Mouse (Mus musculus) subcutaneous adipose tissue, adult 2 months (tissue): ENCODE measurements around the gene Serinc4. TPM values are rescaled to one million over a fixed set of nuclear protein-coding genes. Genes with fewer than 3 reads are reported as not detected.

Experiments
- polyA plus RNA-seq: library from polyadenylated mRNA; depleted of rRNA; stranded (reverse); fragments of >200 nt; gene quantifications from 2 replicates; pipeline ENCODE4 v1.2.3, GENCODE M21; 2012; ENCODE audit warnings: low replicate concordance; rRNA removed

The Serinc4 gene
- 0.57 and 0.72 TPM in 2 replicates for polyA plus RNA-seq

GRCm38 (mm10) chr2:121456692-121457642 lies at the start of gene Serinc4:
TSS of gene Serinc4 (minus strand) at chr2:121456781.

GRCm38 (mm10) chr2:121473301-121474179 lies 17.0 kb upstream of the Serinc4 start, which contains the start of gene Mfap1b:
TSS of gene Mfap1b (minus strand) at chr2:121474067.

GRCm38 (mm10) chr2:121452990-121453389 lies 3.6 kb downstream of the Serinc4 start, which contains the start of gene Hypk:
TSS of gene Hypk (plus strand) at chr2:121453290.

GRCm38 (mm10) chr2:121448739-121449535 lies 7.6 kb downstream of the Serinc4 start, which contains the start of gene Serf2:
TSS of gene Serf2 (plus strand) at chr2:121449195.

GRCm38 (mm10) chr2:121444178-121444577 lies 12.4 kb downstream of the Serinc4 start, which contains the start of gene Ell3:
TSS of gene Ell3 (minus strand) at chr2:121444278.

GRCm38 (mm10) chr2:121413387-121414042 lies 43.1 kb downstream of the Serinc4 start, which contains the start of the genes Pdia3 and Catsper2:
TSS of gene Pdia3 (plus strand) at chr2:121413775.
TSS of gene Catsper2 (minus strand) at chr2:121413792.

Other genes with a start within 250 kb of the Serinc4 start
- 22.0 and 53.0 TPM in 2 replicates for gene Trp53bp1, start 185.4 kb downstream of the Serinc4 start, polyA plus RNA-seq
- 4.3 and 18.5 TPM in 2 replicates for gene Map1a, start 167.2 kb downstream of the Serinc4 start, polyA plus RNA-seq
- gene Ppip5k1, start 101.4 kb downstream of the Serinc4 start, polyA plus RNA-seq, result 57.7 and 96.8 TPM in 2 replicates
- gene Ckmt1, start 99.1 kb downstream of the Serinc4 start, polyA plus RNA-seq, result 0.42 and 25.2 TPM in 2 replicates
- 0.11 TPM in 1 of 2 replicates, not detected in the other for gene Strc, start 69.6 kb downstream of the Serinc4 start, polyA plus RNA-seq
- gene Pdia3, start 43.0 kb downstream of the Serinc4 start, polyA plus RNA-seq, result 163 and 618 TPM in 2 replicates
- 3.1 and 4.3 TPM in 2 replicates for gene Catsper2, start 43.0 kb downstream of the Serinc4 start, polyA plus RNA-seq
- 0.26 and 2.6 TPM in 2 replicates for gene Ell3, start 12.5 kb downstream of the Serinc4 start, polyA plus RNA-seq
- gene Serf2, start 7.6 kb downstream of the Serinc4 start, polyA plus RNA-seq, result 363 and 470 TPM in 2 replicates
- gene Hypk, start 3.5 kb downstream of the Serinc4 start, polyA plus RNA-seq, result 7.2 and 9.2 TPM in 2 replicates
- 3.8 and 4.4 TPM in 2 replicates for gene Mfap1b, start 17.3 kb upstream of the Serinc4 start, polyA plus RNA-seq
- 4.0 and 5.1 TPM in 2 replicates for gene Mfap1a, start 49.9 kb upstream of the Serinc4 start, polyA plus RNA-seq
- gene Wdr76, start 49.9 kb upstream of the Serinc4 start, polyA plus RNA-seq, result 2.5 and 4.3 TPM in 2 replicates